8 mouse cellular contexts compared by ENCODE assay signal in genomic region chr15:78983436-78984285, GRCm38 (mm10). TPM values are rescaled to one million over a fixed set of nuclear protein-coding genes. Genes with fewer than 3 reads are reported as not detected.
DNase-seq lines count a peak whose midpoint lies in the region; ATAC-seq and TF ChIP-seq lines count a peak whose summit lies in the region.

No protein-coding gene starts in this region.

- H3K4me3 ChIP-seq in liver, embryonic 14.5 days (ENCODE audit: insufficient read depth in 1 of 2, low read depth in 2 of 2, low read length in 2 of 2), result peak overlapping the region; percentile 64 to 92

- H3K9ac ChIP-seq in liver, embryonic 14.5 days (replicated peaks), result peak overlapping the region; percentile 76

- H3K27ac ChIP-seq in liver, embryonic 14.5 days, result peak overlapping the region; percentile 60

- no peak for TF ChIP-seq CTCF in liver, embryonic 14.5 days (IDR thresholded peaks at IDR 0.05; ENCODE audit: low read depth)

- TF ChIP-seq EP300 in liver, embryonic 14.5 days (IDR thresholded peaks at IDR 0.05; ENCODE audit: low read depth), result no peak

- H3K27me3 ChIP-seq in liver, embryonic 14.5 days (ENCODE audit: control insufficient read depth, insufficient read depth, low read length), result no peaks in the 10 kb centered on the region

- WGBS in liver, embryonic 14.5 days (ENCODE audit: insufficient replicate concordance), result under 1% methylated on average over 21 of the region's 21 CpGs

- no peaks in the 10 kb centered on the region for H3K36me3 ChIP-seq in liver, embryonic 14.5 days (replicated peaks; ENCODE audit: control insufficient read depth, insufficient read depth, low read depth)

- ATAC-seq in common myeloid progenitor, adult 5-6 weeks (replicated peaks; ENCODE audit: low read depth, poor library complexity, severe bottlenecking), result peak; percentile 53
- peak; percentile 64 for ATAC-seq in liver, embryonic 14.5 days (ENCODE audit: insufficient read depth)

- peak overlapping the region; percentile 94 for H3K4me2 ChIP-seq in liver, embryonic 14.5 days (ENCODE audit: low read depth)

- H3K9me3 ChIP-seq in liver, embryonic 14.5 days (ENCODE audit: control insufficient read depth, low read length), result no peaks in the 10 kb centered on the region

- peak; percentile 25 to 33 for DNase-seq in right cerebral cortex, adult 2 months (ENCODE audit: low spot score in 2 of 2)
- DNase-seq in right cerebral cortex, postnatal 4 days, result no peak
- DNase-seq in gastrocnemius, postnatal 14 days, result peak; percentile 75
- peak; percentile 92 for DNase-seq in induced T-regulatory cell, adult 2 months (ENCODE audit: low read depth)
- DNase-seq in liver, embryonic 14.5 days (ENCODE audit: low read depth in 3 of 3, low spot score in 3 of 3), result peak; percentile 68 to 72 (median 68)
- peak; percentile 80 for DNase-seq in naive thymus-derived CD4-positive, alpha-beta T cell, adult 2 months (ENCODE audit: low read depth)
- DNase-seq in thymus, postnatal 36 days, result peak; percentile 42 to 66

- intact Hi-C loops in gastrocnemius, postnatal 14 days (cut with DNase I; ENCODE audit: low total_unique reads), result no loop called here

- H3K4me1 ChIP-seq in liver, embryonic 14.5 days (replicated peaks; ENCODE audit: control insufficient read depth in 2 of 2, insufficient read depth in 2 of 2, low read length in 1 of 2), result peaks cover 15 to 26% of the 10 kb centered on the region in 2 experiments

RNA-seq across cellular contexts. Expression of gene Triobp, which starts 36.1 kb away (rescaled TPM):
- 25.0 and 35.6 TPM in 2 replicates for total RNA-seq in common myeloid progenitor, adult 5-6 weeks (2017)
- 10 to 100 TPM; 57.9 to 80.0 TPM for total RNA-seq in gastrocnemius, postnatal 14 days (2021)
- polyA plus RNA-seq in liver, embryonic 14.5 days (2012; rRNA removed), result 16.1 and 17.0 TPM in 2 replicates
- 12.3 and 13.6 TPM in 2 replicates for polyA plus RNA-seq in liver, embryonic 14.5 days (2014; fragmentation: Nextera tagmentation; extraction: Ambion mirVana)

RNA-seq across cellular contexts. Expression of gene H1f0, which starts 44.6 kb away (rescaled TPM):
- total RNA-seq in common myeloid progenitor, adult 5-6 weeks (2017), result 53.4 and 60.7 TPM in 2 replicates
- total RNA-seq in gastrocnemius, postnatal 14 days (2021), result 100 to 1,000 TPM; 129 to 164 TPM
- 53.1 and 65.2 TPM in 2 replicates for polyA plus RNA-seq in liver, embryonic 14.5 days (2012; rRNA removed)
- polyA plus RNA-seq in liver, embryonic 14.5 days (2014; fragmentation: Nextera tagmentation; extraction: Ambion mirVana), result 47.8 and 52.8 TPM in 2 replicates

RNA-seq across cellular contexts. Expression of gene Nol12, which starts 48.9 kb away (rescaled TPM):
- 27.8 and 29.7 TPM in 2 replicates for total RNA-seq in common myeloid progenitor, adult 5-6 weeks (2017)
- total RNA-seq in gastrocnemius, postnatal 14 days (2021), result 10 to 100 TPM; 28.3 to 30.3 TPM
- 7.9 and 17.5 TPM in 2 replicates for polyA plus RNA-seq in liver, embryonic 14.5 days (2012; rRNA removed)
- 31.9 and 32.7 TPM in 2 replicates for polyA plus RNA-seq in liver, embryonic 14.5 days (2014; fragmentation: Nextera tagmentation; extraction: Ambion mirVana)

RNA-seq across cellular contexts. Expression of gene Lgals1, which starts 57.1 kb away (rescaled TPM):
- total RNA-seq in common myeloid progenitor, adult 5-6 weeks (2017), result 322 and 335 TPM in 2 replicates
- total RNA-seq in gastrocnemius, postnatal 14 days (2021), result 100 to 1,000 TPM; 398 to 459 TPM
- 447 and 459 TPM in 2 replicates for polyA plus RNA-seq in liver, embryonic 14.5 days (2012; rRNA removed)
- 641 and 675 TPM in 2 replicates for polyA plus RNA-seq in liver, embryonic 14.5 days (2014; fragmentation: Nextera tagmentation; extraction: Ambion mirVana)

RNA-seq across cellular contexts. Expression of gene Galr3, which starts 58.0 kb away (rescaled TPM):
- total RNA-seq in common myeloid progenitor, adult 5-6 weeks (2017), result 1.4 and 3.5 TPM in 2 replicates
- total RNA-seq in gastrocnemius, postnatal 14 days (2021), result under 1 TPM in 1 of 2 experiments, not detected in 1; 0.23 TPM
- polyA plus RNA-seq in liver, embryonic 14.5 days (2012; rRNA removed), result 0.30 and 0.50 TPM in 2 replicates
- polyA plus RNA-seq in liver, embryonic 14.5 days (2014; fragmentation: Nextera tagmentation; extraction: Ambion mirVana), result not detected in 2 replicates
